Mouse (Mus musculus) ES-E14 (cell line): ENCODE measurements around the gene S100a13.

Source experiments
- CHD2 ChIP-seq: IDR thresholded peaks from 2 replicates; pipeline ENCODE4 v1.6.1; 2014; ENCODE audit warnings: mild to moderate bottlenecking, low read depth, low read length, inconsistent platforms
- HCFC1 ChIP-seq: IDR thresholded peaks from 2 replicates; pipeline ENCODE4 v1.6.1; 2012; ENCODE audit warnings: low read length, inconsistent platforms, borderline replicate concordance; ENCODE audit not compliant: insufficient read depth
- MAFK ChIP-seq: IDR thresholded peaks from 2 replicates; pipeline ENCODE4 v1.6.1; 2014; ENCODE audit warnings: mild to moderate bottlenecking, low read depth, low read length, inconsistent platforms; ENCODE audit not compliant: insufficient read depth
- ZC3H11A ChIP-seq: IDR thresholded peaks from 2 replicates; pipeline ENCODE4 v1.6.1; 2012; ENCODE audit warnings: low read depth, mild to moderate bottlenecking, inconsistent platforms, low read length, borderline replicate concordance
- ZNF384 ChIP-seq: IDR thresholded peaks from 2 replicates; pipeline ENCODE4 v1.6.1; 2012; ENCODE audit warnings: low read depth, low read length, inconsistent platforms

DNA sequence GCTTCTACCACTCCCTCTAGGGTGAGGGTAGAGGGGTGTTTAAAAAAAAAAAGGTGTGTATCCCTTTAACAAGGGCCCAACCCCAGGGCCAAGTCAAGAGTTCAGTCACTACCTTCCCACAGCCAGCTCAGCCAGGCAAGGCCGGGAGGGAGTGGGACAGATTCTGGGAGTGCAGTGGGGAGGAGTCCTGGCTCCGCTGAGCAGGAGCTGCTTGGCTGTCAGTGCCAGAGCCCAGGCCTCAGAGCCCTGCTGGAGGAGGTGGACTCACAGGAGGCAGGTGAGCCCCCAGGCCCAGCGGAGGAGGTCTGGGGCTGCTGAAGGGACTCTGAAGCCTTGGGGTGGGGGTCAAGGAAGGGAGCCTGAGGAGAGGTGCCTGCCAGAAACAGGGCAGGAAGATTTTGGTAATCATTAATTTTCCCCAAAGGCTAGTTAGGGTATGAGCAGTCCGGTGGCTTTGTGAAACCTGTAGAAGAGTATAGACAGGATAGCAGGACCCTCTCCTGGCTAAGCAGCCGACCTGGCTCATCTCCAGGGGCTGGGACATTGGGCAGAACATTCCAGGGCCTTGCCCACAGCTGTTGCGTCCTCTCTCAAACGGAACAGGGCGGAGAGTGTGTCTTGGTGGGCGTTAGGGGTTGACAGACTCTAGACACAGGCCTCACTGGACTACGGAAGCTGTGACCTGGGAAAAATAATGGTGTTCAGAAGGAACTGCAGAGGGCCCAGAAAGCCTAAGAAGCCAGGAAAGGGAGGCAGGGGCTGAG lies 23.1 kb downstream of the S100a13 start, which contains the start of gene S100a16:
- TF ChIP-seq CHD2 (no peak), ZNF384 (no peak), MAFK (no peak), ZC3H11A (no peak), HCFC1 (no peak)
